Mouse (Mus musculus) neural tube, embryonic 12.5 days (tissue): Measurements from ENCODE around the gene Ece1. TPM values are rescaled to one million over a fixed set of nuclear protein-coding genes. Genes with fewer than 3 reads are reported as not detected.

ENCODE experiments used
- ATAC-seq: fragments of 200-750 bp; cut with Nextera tagmentation; 2 replicates; pipeline ENCODE4 v1.8.0; 2017; ENCODE audit warnings: low read depth, mild to moderate bottlenecking, moderate TSS enrichment, moderate library complexity; ENCODE audit not compliant: low FRiP score
- H3K27ac ChIP-seq: fragments of 300-500 bp; sonication (generic); 2 replicates; pipeline ENCODE4 v1.5.1; 2016
- H3K27me3 ChIP-seq: fragments of 300-500 bp; sonication (generic); replicated peaks from 2 replicates; pipeline ENCODE4 v1.6.1; 2016; ENCODE audit warnings: mild to moderate bottlenecking
- H3K36me3 ChIP-seq: fragments of 300-500 bp; sonication (generic); 2 replicates; pipeline ENCODE4 v1.6.1; 2016; ENCODE audit warnings: mild to moderate bottlenecking
- H3K4me1 ChIP-seq: fragments of 300-500 bp; sonication (generic); 2 replicates; pipeline ENCODE4 v1.6.1; 2016
- H3K4me2 ChIP-seq: fragments of 300-500 bp; sonication (generic); replicated peaks from 2 replicates; pipeline ENCODE4 v1.6.1; 2016; ENCODE audit warnings: mild to moderate bottlenecking
- H3K4me3 ChIP-seq: fragments of 300-500 bp; sonication (generic); 2 replicates; pipeline ENCODE4 v1.5.1; 2016
- H3K9ac ChIP-seq: fragments of 300-500 bp; sonication (generic); 2 replicates; pipeline ENCODE4 v1.6.1; 2016; ENCODE audit warnings: mild to moderate bottlenecking
- H3K9me3 ChIP-seq: fragments of 300-500 bp; sonication (generic); 2 replicates; pipeline ENCODE4 v1.6.1; 2016; ENCODE audit warnings: mild to moderate bottlenecking
- WGBS: fragments of 180-500 bp; shearing (Covaris S2); methylation state at CpG from one replicate; pipeline ENCODE4 v1.1.7; 2016; 5-methylcytosine and 5-hydroxymethylcytosine counted together
- polyA plus RNA-seq: library from polyadenylated mRNA; unstranded; fragments of >200 nt; fragmentation: Nextera tagmentation; extraction: Ambion mirVana; gene quantifications from 2 replicates; pipeline ENCODE4 v1.2.1, GENCODE M21; 2016

Ece1 gene
- polyA plus RNA-seq, 1 experiment from 2014 or later, result 27.4 TPM

DNA sequence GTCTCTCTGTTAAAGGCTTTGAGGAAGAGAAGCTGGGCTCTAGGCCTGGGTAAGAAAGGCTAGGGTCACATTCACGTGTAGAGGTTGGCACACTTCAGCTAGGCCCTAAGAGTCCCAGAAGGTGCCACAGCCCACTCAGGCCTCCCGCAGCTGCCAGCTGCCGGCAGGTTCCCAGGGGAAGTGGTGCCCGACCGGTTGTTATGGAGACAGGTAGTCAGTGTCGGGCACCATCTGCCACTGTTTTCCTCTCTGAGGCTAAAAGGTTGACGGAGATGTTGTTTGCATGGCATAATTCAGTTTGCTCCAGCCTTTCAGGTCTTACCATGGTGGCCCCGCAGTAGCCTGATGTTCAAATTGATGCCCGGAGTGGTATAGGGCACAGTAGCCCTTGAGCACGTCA lies 78.0 kb downstream of the Ece1 start:
- Histone ChIP-seq H3K9ac (no peak overlapping the region), H3K4me1 (peaks cover 18% of the 10 kb centered on the region), H3K27me3 (no peaks in the 10 kb centered on the region), H3K4me2 (no peak overlapping the region), H3K27ac (no peak overlapping the region), H3K4me3 (no peak overlapping the region), H3K36me3 (peaks cover 18% of the 10 kb centered on the region), H3K9me3 (no peaks in the 10 kb centered on the region)
- 73% methylated on average over 10 of the region's 10 CpGs for WGBS
- no peak for ATAC-seq

DNA sequence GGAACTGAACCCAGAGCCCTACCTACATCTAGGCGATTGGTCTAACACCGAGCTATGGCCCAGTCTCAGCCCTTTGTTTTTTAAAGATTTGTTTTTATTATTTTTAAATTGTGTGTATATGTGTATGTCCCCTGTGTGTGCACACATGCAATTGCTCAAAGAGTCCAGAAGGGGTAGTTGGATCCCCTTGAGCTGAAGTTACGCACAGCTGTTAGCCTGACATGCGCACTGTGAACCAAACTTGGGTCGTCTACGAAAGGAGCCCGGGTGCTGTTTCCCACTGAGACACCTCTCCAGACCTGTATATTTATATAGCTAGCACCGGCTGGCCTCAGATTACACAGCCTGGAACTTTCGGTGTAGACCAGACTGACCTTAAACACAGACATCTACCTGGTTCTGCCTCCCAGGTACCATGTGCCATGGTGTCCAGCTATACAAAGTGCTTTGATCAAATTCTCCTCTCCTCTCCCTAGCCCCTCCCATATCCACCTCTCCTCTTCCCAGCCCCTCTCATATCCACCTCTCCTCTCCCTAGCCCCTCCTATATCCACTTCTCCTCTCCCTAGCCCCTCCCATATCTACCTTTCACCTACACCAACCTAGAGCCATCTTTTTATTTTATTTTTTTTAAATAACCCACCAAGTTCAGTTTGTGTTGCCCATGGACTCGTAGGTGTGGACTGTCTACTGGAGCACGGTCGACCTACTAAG lies 79.3 kb downstream of the Ece1 start:
- H3K9ac ChIP-seq, result no peak overlapping the region
- no peak for ATAC-seq
- peaks cover 26% of the 10 kb centered on the region for H3K36me3 ChIP-seq
- H3K9me3 ChIP-seq, result no peaks in the 10 kb centered on the region
- WGBS, result 94% methylated on average over 12 of the region's 12 CpGs
- no peak overlapping the region for H3K27ac ChIP-seq
- H3K4me2 ChIP-seq, result no peak overlapping the region
- no peaks in the 10 kb centered on the region for H3K27me3 ChIP-seq
- H3K4me1 ChIP-seq, result peaks cover 18% of the 10 kb centered on the region
- H3K4me3 ChIP-seq, result no peak overlapping the region

DNA sequence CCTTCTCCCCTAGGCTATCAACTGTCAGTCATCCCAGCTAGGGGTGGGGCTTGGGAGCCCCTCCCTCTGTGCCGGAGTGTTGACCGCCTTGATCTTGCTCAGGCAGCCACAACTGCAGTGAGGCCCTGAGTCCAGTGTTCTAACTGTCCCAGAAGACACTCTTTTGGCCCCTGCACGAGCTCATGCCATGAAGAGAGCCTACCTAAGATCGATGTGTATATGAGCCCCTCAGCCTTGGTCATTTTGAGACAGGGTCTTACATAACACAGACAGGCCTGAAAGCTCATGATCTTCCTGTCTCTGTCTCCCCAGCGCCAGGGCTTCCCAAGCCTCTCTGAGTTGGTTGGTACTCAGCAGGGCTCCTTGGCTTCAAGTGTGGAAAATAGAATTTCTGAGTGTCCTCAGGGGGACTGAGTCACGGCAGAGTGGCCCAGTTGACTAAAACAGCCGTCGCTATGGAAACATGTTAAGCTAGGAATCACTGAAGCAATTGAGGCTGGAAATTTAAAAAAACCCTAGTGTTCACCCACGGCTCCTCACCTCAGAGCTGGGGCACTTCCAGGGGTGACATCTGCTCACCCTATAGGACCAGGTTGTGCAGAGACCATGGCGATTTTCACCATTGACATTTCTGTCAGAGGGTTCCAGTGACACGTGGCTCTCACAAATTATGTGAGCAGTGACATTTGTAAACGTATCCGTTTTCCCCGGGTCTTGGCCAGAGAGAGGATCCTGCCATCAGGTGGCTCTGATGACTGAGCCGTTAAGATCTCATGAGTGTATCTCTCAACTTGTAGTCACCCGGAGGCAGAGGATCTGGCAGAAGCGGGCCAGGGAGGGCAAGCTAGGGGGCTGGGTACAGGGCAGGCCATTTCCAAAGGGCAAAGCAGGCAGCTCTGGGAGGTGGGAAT lies 80.1 kb downstream of the Ece1 start:
- 68% methylated on average over 17 of the region's 17 CpGs for WGBS
- Histone ChIP-seq H3K36me3 (peaks cover 20% of the 10 kb centered on the region), H3K9ac (no peak overlapping the region), H3K27me3 (no peaks in the 10 kb centered on the region), H3K4me2 (no peak overlapping the region), H3K4me3 (no peak overlapping the region), H3K4me1 (peaks cover 18% of the 10 kb centered on the region), H3K27ac (no peak overlapping the region), H3K9me3 (no peaks in the 10 kb centered on the region)
- no peak for ATAC-seq

DNA sequence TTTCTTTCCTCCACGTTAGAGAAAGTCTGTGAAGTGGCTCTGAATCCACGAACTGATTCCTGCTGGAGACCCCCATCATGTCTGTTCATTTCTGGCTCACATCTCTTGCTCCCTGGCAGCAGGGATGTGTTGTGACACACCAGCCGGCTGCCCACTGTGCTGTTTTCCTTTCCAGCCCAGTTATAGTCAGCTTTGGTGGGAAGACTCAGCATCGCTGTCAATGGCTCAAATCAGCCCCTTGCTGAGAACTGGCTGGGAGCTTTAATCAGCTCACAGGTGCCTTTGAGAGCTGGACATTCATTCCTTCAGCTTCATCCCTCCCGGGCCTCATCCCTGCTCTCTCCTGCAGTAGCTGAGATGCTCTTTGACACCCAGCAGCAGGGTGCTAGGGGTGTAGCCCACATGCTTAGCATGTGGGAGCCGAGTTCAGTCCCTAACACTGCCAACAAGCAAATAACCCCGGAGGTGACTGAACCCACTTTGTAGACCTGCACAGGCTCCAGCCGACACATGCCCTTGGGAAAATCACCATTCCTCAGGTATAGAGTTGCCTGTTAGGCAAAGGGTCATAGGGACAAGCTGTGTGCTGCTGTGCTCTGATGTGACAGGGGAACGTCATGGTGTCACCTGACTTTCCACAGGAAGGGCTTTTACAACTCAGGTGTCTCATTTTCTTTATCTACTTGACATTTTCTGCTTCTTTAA lies 80.9 kb downstream of the Ece1 start:
- Histone ChIP-seq H3K27me3 (no peaks in the 10 kb centered on the region), H3K27ac (no peak overlapping the region), H3K4me2 (no peak overlapping the region), H3K4me3 (no peak overlapping the region), H3K9ac (no peak overlapping the region), H3K9me3 (no peaks in the 10 kb centered on the region), H3K36me3 (peaks cover 12% of the 10 kb centered on the region), H3K4me1 (peaks cover 18% of the 10 kb centered on the region)
- no peak for ATAC-seq
- WGBS, result 70% methylated on average over 9 of the region's 9 CpGs

DNA sequence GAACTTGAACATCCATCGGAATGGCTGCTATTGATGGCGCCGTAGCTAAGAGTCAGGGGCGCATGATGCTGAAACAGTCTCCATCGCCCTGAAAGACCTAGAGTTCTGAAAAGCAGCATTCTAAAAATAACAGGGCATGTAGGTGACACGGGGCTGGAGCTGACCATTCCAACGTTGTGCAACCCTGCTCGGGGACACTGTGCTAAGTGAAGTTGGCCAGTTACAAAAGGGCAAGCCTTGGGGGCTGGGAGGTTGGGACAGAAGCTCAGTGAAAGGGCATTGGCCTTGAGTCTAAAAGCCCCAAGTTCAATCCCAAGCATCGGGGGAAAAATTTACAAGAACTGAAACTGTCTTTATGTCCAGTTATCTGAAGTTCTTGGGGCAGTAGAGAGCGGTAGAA lies 81.5 kb downstream of the Ece1 start:
- Histone ChIP-seq H3K27ac (no peak overlapping the region), H3K4me1 (peaks cover 18% of the 10 kb centered on the region), H3K4me3 (no peak overlapping the region), H3K4me2 (no peak overlapping the region), H3K36me3 (peaks cover 13% of the 10 kb centered on the region), H3K27me3 (no peaks in the 10 kb centered on the region), H3K9me3 (no peaks in the 10 kb centered on the region), H3K9ac (no peak overlapping the region)
- no peak for ATAC-seq
- 92% methylated on average over 10 of the region's 10 CpGs for WGBS

DNA sequence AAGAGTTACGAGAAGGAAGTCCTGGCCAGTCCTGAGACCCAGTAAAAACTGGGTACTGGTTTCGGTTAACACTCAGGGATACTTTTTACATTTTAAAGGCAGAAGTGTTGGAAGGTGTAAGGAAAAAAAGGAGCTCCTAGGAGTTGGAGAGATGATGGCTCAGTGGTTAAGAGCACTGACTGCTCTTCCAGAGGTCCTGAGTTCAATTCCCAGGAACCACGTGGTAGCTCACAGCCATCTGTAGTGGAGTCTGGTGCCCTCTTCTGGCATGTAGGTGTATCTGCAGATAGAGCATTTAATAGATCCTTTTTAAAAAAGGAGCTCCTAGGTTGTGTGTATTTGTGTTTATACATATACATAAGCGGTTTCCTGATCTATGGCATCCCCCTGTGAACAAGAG lies 83.3 kb downstream of the Ece1 start:
- no peak overlapping the region for H3K27ac ChIP-seq
- no peak overlapping the region for H3K4me3 ChIP-seq
- H3K27me3 ChIP-seq, result no peaks in the 10 kb centered on the region
- H3K9ac ChIP-seq, result no peak overlapping the region
- no peak overlapping the region for H3K4me2 ChIP-seq
- no peak for ATAC-seq
- 73% methylated on average over 4 of the region's 4 CpGs for WGBS
- H3K9me3 ChIP-seq, result no peaks in the 10 kb centered on the region
- peaks cover 32% of the 10 kb centered on the region for H3K36me3 ChIP-seq
- peaks cover 8% of the 10 kb centered on the region for H3K4me1 ChIP-seq

DNA sequence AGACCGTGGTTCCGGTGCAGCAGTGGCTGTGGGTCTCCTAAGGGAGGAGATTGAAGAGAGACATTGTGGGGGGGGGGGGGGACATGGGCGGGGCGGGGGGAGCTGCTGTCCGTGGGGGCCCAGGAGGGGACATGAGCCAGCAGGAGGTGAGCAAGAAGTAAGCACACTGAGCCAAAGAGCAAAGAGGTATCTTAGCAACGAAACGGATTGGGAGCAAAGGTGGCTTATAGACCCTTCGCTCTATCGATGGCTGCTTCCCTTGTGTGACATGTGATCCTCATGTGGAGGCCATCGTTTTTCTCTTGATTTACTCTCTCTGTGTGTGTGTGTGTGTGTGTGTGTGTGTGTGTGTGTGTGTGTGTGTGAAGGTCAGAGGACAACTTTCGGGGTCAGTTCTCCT lies 84.4 kb downstream of the Ece1 start:
- WGBS, result 89% methylated on average over 9 of the region's 11 CpGs
- no peak for ATAC-seq
- peaks cover 37% of the 10 kb centered on the region for H3K36me3 ChIP-seq

DNA sequence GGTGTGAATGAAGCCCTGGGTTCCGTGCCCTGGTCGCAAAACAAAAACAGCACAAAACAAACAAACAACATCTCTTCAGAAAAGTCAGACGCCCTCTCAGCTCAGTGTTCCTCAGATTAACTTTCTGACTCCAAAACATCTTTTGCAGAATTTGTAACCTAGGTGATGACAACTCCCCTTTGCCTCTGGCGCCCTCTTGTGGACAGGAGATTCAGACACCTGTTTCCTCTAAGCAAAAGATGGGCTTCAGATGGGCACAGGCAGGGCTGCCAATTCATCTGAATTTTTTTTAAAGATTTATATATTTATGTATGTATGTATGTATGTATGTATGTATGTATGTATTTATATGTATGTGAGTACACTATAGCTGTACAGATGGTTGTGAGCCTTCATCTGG lies 90.8 kb downstream of the Ece1 start:
- H3K9ac ChIP-seq, result no peak overlapping the region
- H3K4me3 ChIP-seq, result no peak overlapping the region
- no peak overlapping the region for H3K4me2 ChIP-seq
- 43% methylated on average over 4 of the region's 4 CpGs for WGBS
- no peak for ATAC-seq
- H3K27ac ChIP-seq, result no peak overlapping the region
- H3K9me3 ChIP-seq, result no peaks in the 10 kb centered on the region
- peaks cover 45% of the 10 kb centered on the region for H3K36me3 ChIP-seq
- H3K27me3 ChIP-seq, result no peaks in the 10 kb centered on the region
- H3K4me1 ChIP-seq, result no peaks in the 10 kb centered on the region

More for the DNA sequence above, 84.4 kb downstream of the Ece1 start:
- Histone ChIP-seq H3K9me3 (no peaks in the 10 kb centered on the region), H3K4me3 (no peak overlapping the region), H3K4me2 (no peak overlapping the region), H3K27me3 (no peaks in the 10 kb centered on the region), H3K27ac (no peak overlapping the region), H3K9ac (no peak overlapping the region), H3K4me1 (peaks cover 6% of the 10 kb centered on the region)

DNA sequence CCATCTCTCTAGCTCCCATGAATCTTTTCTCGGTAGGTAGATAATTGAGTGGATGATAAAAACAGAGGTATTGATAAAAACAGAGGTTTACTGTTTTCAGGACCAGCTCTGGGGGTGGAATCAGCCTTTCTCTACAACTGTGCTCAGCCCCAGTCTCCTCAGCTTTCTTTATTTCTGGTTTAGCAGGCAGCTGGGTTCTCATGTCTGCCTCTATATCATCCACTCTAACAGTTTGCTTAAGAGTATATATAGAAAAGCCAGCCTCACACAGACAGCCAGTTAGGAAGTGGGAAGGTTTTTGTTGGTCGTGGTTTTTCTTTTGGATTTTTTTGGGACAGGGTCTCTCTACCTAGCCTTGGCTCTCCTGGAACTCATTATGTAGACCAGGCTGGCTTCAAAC lies 92.1 kb downstream of the Ece1 start:
- WGBS, result 91% methylated on average over 2 of the region's 2 CpGs
- Histone ChIP-seq H3K27ac (no peak overlapping the region), H3K4me2 (no peak overlapping the region), H3K4me1 (no peaks in the 10 kb centered on the region), H3K36me3 (peaks cover 47% of the 10 kb centered on the region), H3K9me3 (no peaks in the 10 kb centered on the region), H3K9ac (no peak overlapping the region), H3K27me3 (no peaks in the 10 kb centered on the region), H3K4me3 (no peak overlapping the region)
- no peak for ATAC-seq

DNA sequence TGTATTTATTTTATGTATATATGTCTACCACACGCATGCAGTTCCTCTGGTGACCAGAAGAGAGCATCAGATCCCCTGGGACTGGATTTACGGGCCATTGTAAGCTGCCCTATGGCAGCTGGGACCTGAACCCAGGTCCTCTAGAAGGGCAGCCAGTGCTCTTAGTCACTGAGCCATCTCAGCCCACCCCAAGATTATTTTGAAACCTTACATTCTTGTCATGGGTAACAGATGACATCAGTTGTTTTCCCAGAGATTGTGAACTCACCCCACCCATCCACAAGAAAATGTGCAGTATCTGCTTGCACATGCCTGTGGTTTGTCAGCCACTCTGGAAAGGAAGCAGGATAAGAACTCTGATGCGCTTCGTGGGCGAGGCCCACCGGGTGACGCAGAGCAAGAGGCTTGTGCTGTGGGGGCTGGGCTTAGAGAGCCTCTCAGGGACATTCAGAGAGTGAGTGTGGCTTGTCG lies 92.9 kb downstream of the Ece1 start:
- no peaks in the 10 kb centered on the region for H3K4me1 ChIP-seq
- H3K36me3 ChIP-seq, result peaks cover 47% of the 10 kb centered on the region
- H3K9ac ChIP-seq, result no peak overlapping the region
- H3K4me3 ChIP-seq, result no peak overlapping the region
- no peak overlapping the region for H3K4me2 ChIP-seq
- peaks cover 7% of the 10 kb centered on the region; the same call in 1 of the 2 replicates for H3K9me3 ChIP-seq
- 89% methylated on average over 8 of the region's 8 CpGs for WGBS
- H3K27me3 ChIP-seq, result no peaks in the 10 kb centered on the region
- ATAC-seq, result no peak
- H3K27ac ChIP-seq, result no peak overlapping the region

DNA sequence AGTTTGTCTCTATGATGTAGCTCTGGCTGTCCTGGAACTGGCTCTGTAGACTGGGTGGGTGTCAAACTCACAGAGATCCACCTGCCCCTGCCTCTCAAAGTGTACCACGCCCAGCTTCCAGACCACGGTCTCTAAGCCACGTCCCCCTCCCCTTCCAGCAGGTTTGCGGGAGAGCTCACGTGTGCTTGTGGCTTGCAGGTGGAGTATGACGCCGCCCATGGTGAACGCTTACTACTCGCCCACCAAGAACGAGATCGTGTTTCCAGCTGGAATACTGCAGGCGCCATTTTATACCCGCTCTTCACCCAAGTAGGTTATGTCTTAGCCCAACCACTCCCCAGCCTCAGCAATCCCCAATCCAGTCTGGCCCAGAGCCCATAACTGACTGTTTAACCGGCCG lies 94.2 kb downstream of the Ece1 start:
- H3K9me3 ChIP-seq, result peaks cover 7% of the 10 kb centered on the region; the same call in 1 of the 2 replicates
- no peak overlapping the region for H3K4me2 ChIP-seq
- WGBS, result 97% methylated on average over 15 of the region's 15 CpGs
- no peaks in the 10 kb centered on the region for H3K4me1 ChIP-seq
- H3K27me3 ChIP-seq, result no peaks in the 10 kb centered on the region
- ATAC-seq, result no peak
- peaks cover 39% of the 10 kb centered on the region for H3K36me3 ChIP-seq
- H3K27ac ChIP-seq, result no peak overlapping the region
- no peak overlapping the region for H3K9ac ChIP-seq
- H3K4me3 ChIP-seq, result no peak overlapping the region
